Mouse (Mus musculus) midbrain, embryonic 10.5 days (tissue): Measurements from ENCODE around the gene Mfsd2b. TPM values are rescaled to one million over a fixed set of nuclear protein-coding genes. Genes with fewer than 3 reads are reported as not detected.
"Not testable (repeated sequence)": the region's sequence is repeated elsewhere in the genome, so short reads cannot be mapped to it uniquely, and the experiment has no call there.

Source experiments
- DNase-seq: peaks from one replicate; pipeline ENCODE4 v3.0.0-alpha.2; 2017; ENCODE audit warnings: low spot score
- H3K27ac ChIP-seq: fragments of 300-500 bp; sonication (generic); replicated peaks from 2 replicates; pipeline ENCODE4 v1.5.1; 2016; ENCODE audit warnings: mild to moderate bottlenecking
- H3K27me3 ChIP-seq: fragments of 300-500 bp; sonication (generic); 2 replicates; pipeline ENCODE4 v1.6.1; 2016; ENCODE audit warnings: low read depth, mild to moderate bottlenecking; ENCODE audit not compliant: poor library complexity, severe bottlenecking
- H3K36me3 ChIP-seq: fragments of 300-500 bp; sonication (generic); 2 replicates; pipeline ENCODE4 v1.6.1; 2016; ENCODE audit warnings: mild to moderate bottlenecking, moderate library complexity
- H3K4me1 ChIP-seq: fragments of 300-500 bp; sonication (generic); 2 replicates; pipeline ENCODE4 v1.6.1; 2016
- H3K4me3 ChIP-seq: fragments of 300-500 bp; sonication (generic); 2 replicates; pipeline ENCODE4 v1.5.1; 2016; ENCODE audit warnings: mild to moderate bottlenecking, moderate library complexity
- H3K9me3 ChIP-seq: fragments of 300-500 bp; sonication (generic); replicated peaks from 2 replicates; pipeline ENCODE4 v1.6.1; 2016; ENCODE audit warnings: mild to moderate bottlenecking
- WGBS: fragments of 180-500 bp; shearing (Covaris S2); methylation state at CpG from one replicate; pipeline ENCODE4 v1.1.7; 2016; 5-methylcytosine and 5-hydroxymethylcytosine counted together
- polyA plus RNA-seq: library from polyadenylated mRNA; unstranded; fragments of >200 nt; fragmentation: Nextera tagmentation; extraction: Ambion mirVana; gene quantifications from 2 replicates; pipeline ENCODE4 v1.2.1, GENCODE M21; 2016

The Mfsd2b gene
- polyA plus RNA-seq, 1 experiment from 2014 or later: 3.5 TPM

DNA sequence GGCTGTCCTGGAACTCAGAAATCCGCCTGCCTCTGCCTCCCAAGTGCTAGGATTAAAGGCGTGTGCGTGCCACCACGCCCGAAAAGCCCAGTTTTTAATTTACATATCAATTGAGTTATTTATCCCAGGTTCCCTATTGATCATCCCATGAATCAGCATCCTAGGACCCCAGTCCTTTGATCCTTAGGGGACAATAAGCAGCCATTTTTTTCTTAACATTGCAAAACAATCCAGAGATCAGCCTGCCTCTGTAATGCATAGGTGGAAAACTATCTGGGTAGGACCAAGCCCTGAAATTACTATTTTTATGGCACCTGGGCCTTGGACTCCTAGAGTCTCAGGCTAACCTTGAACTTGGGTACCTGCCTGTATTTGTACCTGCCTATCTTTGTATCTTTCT is 23.9 kb upstream of the Mfsd2b start:
- DNase-seq: no peak
- H3K4me3 ChIP-seq: no peak overlapping the region
- 93% methylated on average over 5 of the region's 5 CpGs for WGBS

DNA sequence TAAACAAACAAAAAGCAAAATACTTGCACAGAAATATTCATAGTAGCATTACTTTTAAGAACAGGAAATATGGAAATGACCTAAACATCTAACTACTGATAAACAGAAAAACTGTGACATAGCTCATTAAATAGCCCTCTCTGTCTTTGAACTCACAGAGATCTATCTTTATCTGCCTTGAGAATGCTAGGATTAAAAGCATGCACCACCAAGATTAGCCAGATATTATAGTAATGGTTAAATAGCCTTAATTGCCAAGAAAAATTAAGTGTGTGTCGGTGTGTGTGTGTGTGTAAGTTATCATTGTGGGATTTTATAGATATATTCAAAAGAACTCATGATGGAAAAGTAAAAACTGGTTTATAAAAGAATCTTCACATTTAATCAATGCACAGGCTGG is 15.7 kb upstream of the Mfsd2b start:
- H3K4me1 ChIP-seq: no peaks in the 10 kb centered on the region
- no peaks in the 10 kb centered on the region for H3K9me3 ChIP-seq
- DNase-seq: no peak
- H3K27ac ChIP-seq: no peak overlapping the region
- H3K36me3 ChIP-seq: peaks cover 5% of the 10 kb centered on the region; the same call in 1 of the 2 replicates
- no peaks in the 10 kb centered on the region for H3K27me3 ChIP-seq
- H3K4me3 ChIP-seq: no peak overlapping the region
- WGBS: 94% methylated on average over 1 of the region's 1 CpGs

More for the DNA sequence above, 23.9 kb upstream of the Mfsd2b start:
- no peak overlapping the region for H3K27ac ChIP-seq
- H3K36me3 ChIP-seq: peaks cover 25% of the 10 kb centered on the region
- no peaks in the 10 kb centered on the region for H3K27me3 ChIP-seq
- 0 out of 2 replicates have a peak, but pooled peaks cover 4% of the 10 kb centered on the region for H3K9me3 ChIP-seq
- H3K4me1 ChIP-seq: no peaks in the 10 kb centered on the region

DNA sequence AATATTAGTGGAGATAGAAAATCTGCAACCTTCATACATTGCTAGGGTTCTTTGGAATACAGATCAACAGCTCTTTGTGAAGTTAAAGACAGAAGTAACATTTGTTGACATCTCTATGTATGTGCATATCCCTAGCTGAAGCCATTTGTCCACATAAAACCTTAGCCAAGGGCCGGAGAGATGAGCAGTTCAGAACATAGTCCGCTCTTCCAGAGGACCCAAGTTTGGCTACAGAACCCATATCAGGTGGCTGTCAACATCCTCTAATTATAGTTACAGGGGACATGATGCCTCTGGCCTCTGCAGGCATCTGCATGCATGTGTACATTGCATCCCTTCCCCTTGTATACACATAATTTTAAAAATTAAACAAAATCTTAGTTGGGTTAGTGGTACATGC is 15.1 kb upstream of the Mfsd2b start:
- H3K9me3 ChIP-seq: no peaks in the 10 kb centered on the region
- WGBS: 90% methylated on average over 2 of the region's 2 CpGs
- H3K4me1 ChIP-seq: no peaks in the 10 kb centered on the region
- no peak overlapping the region for H3K4me3 ChIP-seq
- no peaks in the 10 kb centered on the region for H3K27me3 ChIP-seq
- H3K36me3 ChIP-seq: peaks cover 5% of the 10 kb centered on the region; the same call in 1 of the 2 replicates
- H3K27ac ChIP-seq: no peak overlapping the region
- DNase-seq: no peak

DNA sequence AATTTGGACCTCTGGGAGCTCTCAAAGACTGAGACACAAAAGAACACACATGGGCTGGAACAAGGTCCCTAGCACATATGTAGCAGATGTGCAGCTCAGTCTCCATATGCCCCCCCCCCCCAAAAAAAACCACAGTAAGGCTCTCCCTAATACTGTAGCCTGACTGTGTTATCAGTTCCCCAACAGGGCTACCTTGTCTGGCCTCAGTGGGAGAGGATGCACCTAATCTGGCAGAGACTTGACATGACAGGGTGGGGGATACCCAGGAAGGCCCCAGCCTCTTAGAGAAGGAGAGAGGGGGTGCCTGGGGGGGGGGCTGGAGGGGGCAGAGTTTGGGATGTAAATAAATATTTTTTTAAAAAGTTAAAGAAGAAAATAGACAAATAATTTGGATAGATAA is 14.6 kb upstream of the Mfsd2b start:
- no peaks in the 10 kb centered on the region for H3K4me1 ChIP-seq
- no peaks in the 10 kb centered on the region for H3K27me3 ChIP-seq
- no peak for DNase-seq
- H3K4me3 ChIP-seq: no peak overlapping the region
- peaks cover 5% of the 10 kb centered on the region; the same call in 1 of the 2 replicates for H3K36me3 ChIP-seq
- H3K9me3 ChIP-seq: no peaks in the 10 kb centered on the region
- no peak overlapping the region for H3K27ac ChIP-seq

DNA sequence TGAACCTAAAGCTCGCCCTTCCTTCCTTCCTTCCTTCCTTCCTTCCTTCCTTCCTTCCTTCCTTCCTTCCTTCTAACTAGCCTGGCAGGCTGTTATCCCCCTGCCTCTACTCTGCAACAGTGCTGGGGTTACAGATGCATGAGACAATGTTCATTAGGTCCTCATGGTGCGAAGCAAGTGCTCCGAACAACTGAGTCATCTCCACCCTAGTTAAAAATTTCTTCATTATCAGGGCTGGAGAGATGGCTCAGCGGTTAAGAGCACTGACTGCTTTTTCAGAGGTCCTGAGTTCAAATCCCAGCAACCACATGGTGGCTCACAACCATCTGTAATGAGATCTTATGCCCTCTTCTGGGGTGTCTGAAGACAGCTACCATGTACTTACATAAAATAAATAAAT is 12.4 kb upstream of the Mfsd2b start:
- H3K27me3 ChIP-seq, H3K27ac ChIP-seq, H3K4me3 ChIP-seq, H3K9me3 ChIP-seq, DNase-seq, H3K4me1 ChIP-seq: not testable (repeated sequence)
- 97% methylated on average over 4 of the region's 4 CpGs for WGBS
- H3K36me3 ChIP-seq: peaks cover 16% of the 10 kb centered on the region

DNA sequence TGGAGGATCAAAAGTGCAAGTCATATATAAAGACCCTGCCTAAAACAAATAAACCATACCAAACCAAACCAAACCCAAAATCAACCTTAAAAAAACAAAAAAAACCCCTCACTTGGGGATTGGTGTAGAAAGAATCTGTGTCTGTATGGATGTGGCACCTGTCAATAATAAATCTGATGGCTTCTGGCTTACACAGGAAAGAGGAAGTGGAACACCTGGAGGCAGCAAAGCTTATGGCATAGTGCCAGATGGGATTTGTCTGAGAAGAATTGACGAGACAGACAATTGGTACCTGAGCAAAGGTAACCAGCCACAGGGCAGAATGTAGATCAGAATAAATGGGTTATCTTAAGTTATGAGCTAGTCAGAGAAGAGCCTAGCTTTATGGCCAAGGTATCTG is 10.9 kb upstream of the Mfsd2b start:
- Histone ChIP-seq H3K27me3 (no peaks in the 10 kb centered on the region), H3K36me3 (peaks cover 20% of the 10 kb centered on the region), H3K27ac (no peak overlapping the region), H3K9me3 (no peaks in the 10 kb centered on the region), H3K4me3 (no peak overlapping the region), H3K4me1 (no peaks in the 10 kb centered on the region)
- DNase-seq: no peak
- WGBS: 89% methylated on average over 1 of the region's 1 CpGs

DNA sequence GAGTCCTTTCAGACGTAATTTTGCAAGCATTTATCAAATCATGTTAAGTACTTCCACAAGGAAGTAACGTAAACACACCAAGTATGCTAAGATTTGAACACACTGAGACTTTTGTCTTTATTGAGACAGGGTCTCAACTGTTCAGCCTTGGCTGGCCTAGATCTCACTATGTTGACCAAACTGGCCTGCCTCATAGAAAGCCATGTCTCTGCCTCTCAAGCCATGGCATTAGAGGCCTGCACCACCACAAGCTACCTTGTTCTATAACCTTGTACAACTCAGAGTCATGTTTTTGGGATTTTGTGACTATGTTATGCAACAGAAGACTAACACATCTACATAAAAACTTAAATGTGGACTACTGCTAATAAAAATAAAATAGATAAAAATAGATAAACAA is 7.9 kb upstream of the Mfsd2b start:
- Histone ChIP-seq H3K27me3 (no peaks in the 10 kb centered on the region), H3K4me1 (no peaks in the 10 kb centered on the region), H3K36me3 (peaks cover 35% of the 10 kb centered on the region), H3K4me3 (no peak overlapping the region), H3K9me3 (0 out of 2 replicates have a peak, but pooled peaks cover 5% of the 10 kb centered on the region), H3K27ac (no peak overlapping the region)
- 91% methylated on average over 2 of the region's 2 CpGs for WGBS
- DNase-seq: no peak

DNA sequence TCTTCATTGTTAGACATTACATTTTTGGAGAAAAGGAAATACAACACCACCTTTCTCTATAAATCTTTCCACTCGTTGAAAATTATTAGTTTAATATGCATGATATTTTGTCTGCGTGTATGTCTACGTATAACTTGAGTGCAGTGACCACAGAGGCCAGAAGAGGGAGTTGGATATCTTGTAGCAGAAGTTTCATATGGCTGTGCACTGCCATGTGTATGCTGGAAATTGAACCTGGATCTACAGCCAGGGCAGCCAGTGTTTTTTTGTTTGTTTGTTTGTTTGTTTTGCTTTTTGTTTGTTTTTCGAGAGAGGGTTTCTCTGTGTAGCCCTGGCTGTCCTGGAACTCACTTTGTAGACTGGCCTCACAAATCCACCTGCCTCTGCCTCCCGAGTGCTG is 4.9 kb upstream of the Mfsd2b start:
- H3K27ac ChIP-seq: no peak overlapping the region
- peaks cover 11% of the 10 kb centered on the region for H3K27me3 ChIP-seq
- H3K4me3 ChIP-seq: no peak overlapping the region
- no peak for DNase-seq
- H3K9me3 ChIP-seq: 0 out of 2 replicates have a peak, but pooled peaks cover 5% of the 10 kb centered on the region
- 93% methylated on average over 5 of the region's 5 CpGs for WGBS
- H3K4me1 ChIP-seq: peaks cover 6% of the 10 kb centered on the region
- peaks cover 35% of the 10 kb centered on the region for H3K36me3 ChIP-seq

DNA sequence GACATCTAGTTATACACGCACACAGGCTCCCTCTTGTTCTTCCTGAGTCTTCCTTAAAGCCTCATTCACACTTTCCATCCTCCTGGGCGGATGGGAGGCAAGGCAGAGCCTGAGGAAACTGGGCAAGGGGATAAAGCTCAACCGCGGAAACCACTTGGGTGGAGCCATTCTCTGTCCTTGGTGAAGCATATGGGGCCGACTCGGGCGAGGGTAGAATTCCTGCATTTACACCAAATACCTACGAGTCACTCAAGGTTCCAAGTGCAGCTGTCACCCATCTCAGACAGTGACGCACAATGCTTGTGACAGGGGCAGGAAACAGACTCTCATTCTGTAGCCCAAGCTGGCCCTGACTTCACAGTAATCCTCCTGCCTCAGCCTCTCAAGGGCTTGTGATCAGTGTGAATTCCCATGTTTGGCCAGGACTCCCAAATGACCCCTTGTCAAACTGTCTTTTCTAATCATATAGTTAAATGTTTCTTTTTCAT is 4.2 kb upstream of the Mfsd2b start:
- peaks cover 11% of the 10 kb centered on the region for H3K4me1 ChIP-seq
- H3K9me3 ChIP-seq: 0 out of 2 replicates have a peak, but pooled peaks cover 5% of the 10 kb centered on the region
- H3K27me3 ChIP-seq: peaks cover 18% of the 10 kb centered on the region
- DNase-seq: no peak
- H3K36me3 ChIP-seq: peaks cover 35% of the 10 kb centered on the region
- no peak overlapping the region for H3K4me3 ChIP-seq
- H3K27ac ChIP-seq: no peak overlapping the region
- 76% methylated on average over 9 of the region's 9 CpGs for WGBS

DNA sequence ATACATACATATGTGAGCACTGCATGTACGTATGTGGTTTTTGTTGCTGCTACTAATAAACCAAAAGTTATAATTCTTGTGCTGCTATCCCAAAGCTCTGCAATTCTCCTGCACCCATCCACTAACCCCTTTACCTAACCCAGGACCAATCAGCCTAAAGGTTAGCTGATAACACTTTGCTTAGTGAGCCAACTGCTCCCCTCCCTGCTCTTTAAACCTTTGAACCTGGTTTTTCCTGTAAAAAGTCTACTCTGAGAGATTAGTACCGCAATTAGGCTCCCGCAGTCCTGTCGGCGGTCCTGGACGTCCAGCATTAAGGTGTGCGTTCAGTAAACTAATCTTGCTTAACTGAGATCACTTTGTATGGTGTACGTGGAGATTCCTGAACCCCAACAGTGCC is 1.5 kb upstream of the Mfsd2b start:
- 89% methylated on average over 8 of the region's 8 CpGs for WGBS
- Histone ChIP-seq H3K4me3 (no peak overlapping the region), H3K27me3 (peaks cover 26% of the 10 kb centered on the region), H3K27ac (no peak overlapping the region), H3K9me3 (0 out of 2 replicates have a peak, but pooled peaks cover 5% of the 10 kb centered on the region), H3K36me3 (peaks cover 19% of the 10 kb centered on the region), H3K4me1 (peaks cover 11% of the 10 kb centered on the region)
- no peak for DNase-seq

DNA sequence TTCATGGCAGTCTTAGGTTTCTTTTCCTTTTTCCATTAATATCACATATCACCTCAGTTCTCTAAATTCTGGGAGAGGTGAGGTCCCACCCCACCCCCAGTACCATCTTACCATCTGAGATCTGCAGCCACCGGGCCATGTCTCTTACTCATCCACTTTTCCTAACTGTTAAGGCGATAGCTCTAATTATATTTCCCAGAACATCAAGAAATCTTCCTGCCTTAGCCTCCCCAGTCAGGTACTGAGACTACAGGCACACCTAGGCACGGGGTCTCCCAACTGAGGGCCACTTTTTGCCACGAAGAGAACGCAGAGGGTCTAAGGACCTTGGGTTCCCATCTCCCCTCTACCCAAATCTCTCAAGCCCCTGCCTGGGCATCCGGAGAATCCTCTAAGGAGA is 628 bp downstream of the Mfsd2b start:
- Histone ChIP-seq H3K27ac (peak overlapping the region; percentile 65), H3K9me3 (no peaks in the 10 kb centered on the region), H3K27me3 (peaks cover 26% of the 10 kb centered on the region), H3K4me3 (peak overlapping the region; percentile 56), H3K4me1 (peaks cover 11% of the 10 kb centered on the region), H3K36me3 (0 out of 2 replicates have a peak, but pooled peaks cover 2% of the 10 kb centered on the region)
- 68% methylated on average over 6 of the region's 6 CpGs for WGBS
- no peak for DNase-seq

DNA sequence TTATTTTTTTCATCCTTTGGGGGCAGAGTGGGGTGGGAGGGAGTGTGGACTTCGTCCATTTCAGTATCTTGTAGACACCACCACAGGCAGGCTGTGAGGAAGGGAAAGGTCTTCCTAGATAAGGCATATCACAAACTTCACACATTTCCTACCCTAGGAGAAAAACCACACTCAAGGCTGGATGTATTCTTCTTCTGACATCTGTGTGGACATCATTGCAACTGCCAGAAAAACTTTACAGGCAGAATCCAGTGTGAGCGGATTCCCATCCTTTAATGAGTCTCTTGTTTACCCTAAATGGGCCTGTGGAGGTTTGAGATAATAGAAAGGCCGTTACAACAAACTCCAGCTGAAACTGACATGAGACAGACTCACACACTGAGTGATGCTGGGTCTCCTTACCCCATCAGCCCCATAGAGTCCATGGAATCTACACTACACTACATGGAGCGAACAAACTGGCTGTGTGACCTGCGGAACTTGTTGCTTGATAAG is 1.1 kb downstream of the Mfsd2b start:
- no peak for DNase-seq
- Histone ChIP-seq H3K4me3 (no peak overlapping the region), H3K4me1 (peaks cover 12% of the 10 kb centered on the region), H3K9me3 (no peaks in the 10 kb centered on the region), H3K27ac (no peak overlapping the region), H3K27me3 (peaks cover 26% of the 10 kb centered on the region), H3K36me3 (no peaks in the 10 kb centered on the region)
- WGBS: 88% methylated on average over 5 of the region's 5 CpGs

DNA sequence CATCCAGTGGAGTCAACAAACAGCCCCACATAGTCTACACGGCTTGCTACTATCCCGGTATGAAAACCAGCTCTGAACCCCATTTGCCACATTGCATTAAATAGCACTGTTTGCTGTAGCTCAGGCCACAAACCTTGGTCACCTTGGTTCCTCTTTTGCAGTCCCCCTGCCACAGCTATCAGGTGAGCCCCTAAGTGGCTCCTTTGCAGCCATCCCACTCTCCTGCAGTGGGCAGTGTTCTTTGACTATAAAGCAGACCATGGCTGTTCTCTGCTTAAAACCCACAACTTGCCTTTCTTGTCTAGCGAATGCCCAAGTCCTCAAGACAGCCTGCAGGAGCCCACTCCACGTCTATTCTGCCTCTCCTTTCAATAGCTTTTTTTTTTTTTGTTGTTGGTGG is 1.9 kb downstream of the Mfsd2b start:
- Histone ChIP-seq H3K27me3 (peaks cover 26% of the 10 kb centered on the region), H3K9me3 (no peaks in the 10 kb centered on the region), H3K36me3 (no peaks in the 10 kb centered on the region), H3K4me1 (peaks cover 14% of the 10 kb centered on the region), H3K4me3 (no peak overlapping the region), H3K27ac (no peak overlapping the region)
- WGBS: 67% methylated on average over 4 of the region's 4 CpGs
- DNase-seq: no peak

DNA sequence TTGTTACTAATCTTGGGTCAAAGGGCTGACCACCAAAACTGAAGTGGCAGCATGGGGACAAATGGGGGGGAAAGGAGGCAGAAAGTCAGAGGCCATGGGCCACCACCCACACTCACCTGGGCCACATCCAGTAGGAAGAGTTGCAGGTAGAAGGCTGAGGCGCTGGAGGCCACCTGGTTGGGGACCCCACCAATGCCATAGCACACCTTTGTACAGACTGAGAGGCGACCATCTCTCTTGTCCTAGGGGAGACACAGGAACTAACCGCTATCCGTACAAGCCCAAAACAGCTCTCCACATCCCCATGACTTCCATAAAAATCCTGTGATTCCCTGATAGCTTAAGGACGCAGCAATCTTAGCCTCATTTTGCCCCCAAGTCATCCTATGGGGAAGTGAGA is 2.9 kb downstream of the Mfsd2b start:
- no peak for DNase-seq
- 88% methylated on average over 5 of the region's 5 CpGs for WGBS
- no peaks in the 10 kb centered on the region for H3K9me3 ChIP-seq

More for the DNA sequence above, 2.9 kb downstream of the Mfsd2b start:
- Histone ChIP-seq H3K4me3 (no peak overlapping the region), H3K4me1 (peaks cover 14% of the 10 kb centered on the region), H3K27me3 (peaks cover 26% of the 10 kb centered on the region), H3K36me3 (no peaks in the 10 kb centered on the region), H3K27ac (no peak overlapping the region)
